Mouse (Mus musculus): Measurements from ENCODE around the gene S100a1.

DNA sequence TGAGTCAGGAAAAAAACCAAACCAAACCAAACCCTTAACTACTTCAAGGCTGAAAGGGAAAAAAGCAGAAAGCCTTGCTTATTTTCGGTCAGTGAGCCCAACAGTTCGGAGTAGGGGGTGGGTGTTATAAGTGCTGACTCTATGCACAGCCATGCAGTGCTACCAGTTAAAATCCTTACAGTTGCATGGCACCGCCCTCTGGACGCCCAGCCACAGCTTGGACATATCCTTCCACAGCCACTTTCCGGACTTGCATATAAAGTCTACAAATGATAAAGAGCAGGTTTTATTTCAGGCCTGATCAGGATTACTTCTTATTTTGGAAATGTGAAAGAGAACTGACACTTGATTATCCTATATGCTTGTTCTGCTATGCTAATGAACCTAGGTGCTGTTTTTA is 9.0 kb downstream of the S100a1 start:
- no peak for TF ChIP-seq CTCF (IDR thresholded peaks at IDR 0.05; ENCODE audit: extremely low read depth, insufficient read depth, low read length)
- no peak for TF ChIP-seq POLR2A (IDR thresholded peaks at IDR 0.05; ENCODE audit: extremely low read depth, insufficient read depth, low read length)

Measured in cortical plate, adult 2 months (tissue).